Mouse (Mus musculus): Measurements from ENCODE around the gene Armc9. TPM values are rescaled to one million over a fixed set of nuclear protein-coding genes. Genes with fewer than 3 reads are reported as not detected.

The Armc9 gene
- total and polyA plus RNA-seq, 3 experiments, result 7.2 to 12.0 TPM; not detected in 1

GRCm38 (mm10) chr1:86225195-86225594, 70.6 kb downstream of the Armc9 start:
- H3K4me3 ChIP-seq (ENCODE audit: control insufficient read depth in 1 of 2, insufficient read depth in 1 of 2, low read depth in 2 of 2, low read length in 2 of 2), result no peak overlapping the region
- no peak for DNase-seq (ENCODE audit: low read depth, low spot score)
- no peak overlapping the region for H3K27ac ChIP-seq (ENCODE audit: control insufficient read depth, low read depth, low read length)
- no peaks in the 10 kb centered on the region for H3K27me3 ChIP-seq (ENCODE audit: control insufficient read depth in 1 of 2, insufficient read depth in 2 of 2, low read length in 2 of 2)
- H3K9me3 ChIP-seq (replicated peaks; ENCODE audit: insufficient read depth, low read length), result no peaks in the 10 kb centered on the region
- H3K36me3 ChIP-seq (ENCODE audit: control insufficient read depth in 1 of 2, insufficient read depth in 2 of 2, low read length in 2 of 2), result peaks cover 0 to 9% of the 10 kb centered on the region in 2 experiments; a peak in 2 of 4 replicates
- no peaks in the 10 kb centered on the region for H3K79me2 ChIP-seq (ENCODE audit: control insufficient read depth, insufficient read depth, low read length, poor library complexity)
- no peak overlapping the region for H3K9ac ChIP-seq (ENCODE audit: control insufficient read depth, low read depth, low read length, poor library complexity, severe bottlenecking)
- TF ChIP-seq POLR2A (IDR thresholded peaks at IDR 0.05; ENCODE audit: control insufficient read depth in 1 of 2, insufficient read depth in 1 of 2, low read depth in 1 of 2, low read length in 2 of 2, poor library complexity in 1 of 2), result no peak
- no peak for TF ChIP-seq EP300 (IDR thresholded peaks at IDR 0.05; ENCODE audit: low read depth in 1 of 2, low read length in 2 of 2)
- no peak for TF ChIP-seq JUND (IDR thresholded peaks at IDR 0.05; ENCODE audit: low read depth, low read length)
- TF ChIP-seq USF2 (IDR thresholded peaks at IDR 0.05; ENCODE audit: borderline replicate concordance in 1 of 2, insufficient read depth in 1 of 2, low read depth in 1 of 2, low read length in 2 of 2), result no peak
- no peak for TF ChIP-seq E2F4 (IDR thresholded peaks at IDR 0.05; ENCODE audit: borderline replicate concordance, low read depth, low read length)
- TF ChIP-seq GATA1 (IDR thresholded peaks at IDR 0.05; ENCODE audit: low read depth, low read length), result no peak
- TF ChIP-seq CHD1 (IDR thresholded peaks at IDR 0.05; ENCODE audit: low read depth, low read length), result no peak
- no peak for TF ChIP-seq SIN3A (IDR thresholded peaks at IDR 0.05; ENCODE audit: low read length)
- TF ChIP-seq RAD21 (IDR thresholded peaks at IDR 0.05; ENCODE audit: low read depth, low read length), result no peak
- TF ChIP-seq TCF12 (IDR thresholded peaks at IDR 0.05; ENCODE audit: low read depth, low read length), result no peak
- no peak for TF ChIP-seq MYC (IDR thresholded peaks at IDR 0.05; ENCODE audit: low read depth, low read length)
- no peak for TF ChIP-seq ZC3H11A (IDR thresholded peaks at IDR 0.05; ENCODE audit: low read depth, low read length)
- no peak for TF ChIP-seq BHLHE40 (IDR thresholded peaks at IDR 0.05; ENCODE audit: borderline replicate concordance, low read depth, low read length)
- no peak for TF ChIP-seq USF1 (IDR thresholded peaks at IDR 0.05; ENCODE audit: low read depth, low read length)
- peaks cover 4 to 13% of the 10 kb centered on the region in 2 experiments; a peak in 3 of 4 replicates for H3K4me1 ChIP-seq (ENCODE audit: control insufficient read depth in 1 of 2, insufficient read depth in 2 of 2, low read length in 2 of 2)

GRCm38 (mm10) chr1:86228653-86229052, 74.1 kb downstream of the Armc9 start:
- no peaks in the 10 kb centered on the region for H3K79me2 ChIP-seq (ENCODE audit: control insufficient read depth, insufficient read depth, low read length, poor library complexity)
- no peaks in the 10 kb centered on the region for H3K9me3 ChIP-seq (replicated peaks; ENCODE audit: insufficient read depth, low read length)
- H3K36me3 ChIP-seq (ENCODE audit: control insufficient read depth in 1 of 2, insufficient read depth in 2 of 2, low read length in 2 of 2), result peaks cover 0 to 15% of the 10 kb centered on the region in 2 experiments; a peak in 2 of 4 replicates
- H3K9ac ChIP-seq (ENCODE audit: control insufficient read depth, low read depth, low read length, poor library complexity, severe bottlenecking), result no peak overlapping the region
- H3K27me3 ChIP-seq (ENCODE audit: control insufficient read depth in 1 of 2, insufficient read depth in 2 of 2, low read length in 2 of 2), result no peaks in the 10 kb centered on the region
- DNase-seq (ENCODE audit: low read depth, low spot score), result peak; percentile 94
- peaks cover 6 to 16% of the 10 kb centered on the region in 2 experiments for H3K4me1 ChIP-seq (ENCODE audit: control insufficient read depth in 1 of 2, insufficient read depth in 2 of 2, low read length in 2 of 2)
- peak overlapping the region; percentile 97 for H3K27ac ChIP-seq (ENCODE audit: control insufficient read depth, low read depth, low read length)
- H3K4me3 ChIP-seq (ENCODE audit: control insufficient read depth in 1 of 2, insufficient read depth in 1 of 2, low read depth in 2 of 2, low read length in 2 of 2), result no peak overlapping the region
- TF ChIP-seq TAL1 (IDR thresholded peaks at IDR 0.05; ENCODE audit: low read length), result peak; percentile 69
- no peak for TF ChIP-seq CHD2 (IDR thresholded peaks at IDR 0.05; ENCODE audit: low read length)
- TF ChIP-seq POLR2A (IDR thresholded peaks at IDR 0.05; ENCODE audit: control insufficient read depth in 1 of 2, insufficient read depth in 1 of 2, low read depth in 1 of 2, low read length in 2 of 2, poor library complexity in 1 of 2), result no peak
- 0 out of 2 replicates have a peak, but pooled peaks have one; percentile 30 for TF ChIP-seq HCFC1 (IDR thresholded peaks at IDR 0.05; ENCODE audit: low read depth, low read length)
- TF ChIP-seq USF2 (IDR thresholded peaks at IDR 0.05; ENCODE audit: borderline replicate concordance in 1 of 2, insufficient read depth in 1 of 2, low read depth in 1 of 2, low read length in 2 of 2), result no peak
- TF ChIP-seq SMC3 (IDR thresholded peaks at IDR 0.05; ENCODE audit: low read depth, low read length), result no peak
- no peak for TF ChIP-seq RAD21 (IDR thresholded peaks at IDR 0.05; ENCODE audit: low read depth, low read length)
- TF ChIP-seq POLR2AphosphoS5 (IDR thresholded peaks at IDR 0.05; ENCODE audit: borderline replicate concordance, low read depth, low read length), result no peak
- peak; percentile 99 for TF ChIP-seq MYB (IDR thresholded peaks at IDR 0.05; ENCODE audit: low read depth, low read length)
- TF ChIP-seq ELF1 (IDR thresholded peaks at IDR 0.05; ENCODE audit: low read depth, low read length), result 0 out of 2 replicates have a peak, but pooled peaks have one; percentile 24
- no peak for TF ChIP-seq MAFK (IDR thresholded peaks at IDR 0.05; ENCODE audit: borderline replicate concordance, low read depth, low read length)
- no peak for TF ChIP-seq GABPA (IDR thresholded peaks at IDR 0.05; ENCODE audit: low read depth, low read length)
- no peak for TF ChIP-seq KAT2A (conservative IDR thresholded peaks at IDR 0.05; ENCODE audit: low read depth, low read length)
- TF ChIP-seq ZMIZ1 (IDR thresholded peaks at IDR 0.05; ENCODE audit: low read depth, low read length), result no peak
- no peak for TF ChIP-seq ZNF384 (IDR thresholded peaks at IDR 0.05; ENCODE audit: low read depth, low read length)
- peak; percentile 75 for TF ChIP-seq SIN3A (IDR thresholded peaks at IDR 0.05; ENCODE audit: low read length)
- no peak for TF ChIP-seq JUND (IDR thresholded peaks at IDR 0.05; ENCODE audit: low read depth, low read length)
- TF ChIP-seq TBP (IDR thresholded peaks at IDR 0.05; ENCODE audit: low read depth, low read length), result peak; percentile 48
- no peak for TF ChIP-seq ZKSCAN1 (IDR thresholded peaks at IDR 0.05; ENCODE audit: low read depth, low read length)
- TF ChIP-seq BHLHE40 (IDR thresholded peaks at IDR 0.05; ENCODE audit: borderline replicate concordance, low read depth, low read length), result no peak
- peak; percentile 90 for TF ChIP-seq ETS1 (IDR thresholded peaks at IDR 0.05; ENCODE audit: low read depth, low read length)
- no peak for TF ChIP-seq UBTF (IDR thresholded peaks at IDR 0.05; ENCODE audit: borderline replicate concordance, insufficient read depth, low read depth, low read length)
- no peak for TF ChIP-seq E2F4 (IDR thresholded peaks at IDR 0.05; ENCODE audit: borderline replicate concordance, low read depth, low read length)
- TF ChIP-seq EP300 (IDR thresholded peaks at IDR 0.05; ENCODE audit: low read depth in 1 of 2, low read length in 2 of 2), result peak; percentile 93 to 98
